Mouse (Mus musculus): ENCODE results near the gene Idnk. TPM values are rescaled to one million over a fixed set of nuclear protein-coding genes. Genes with fewer than 3 reads are reported as not detected.

Gene Idnk
- total and polyA plus RNA-seq, 2 experiments from 2014 or later, result 17.4 to 33.3 TPM

GRCm38 (mm10) chr13:58124278-58124677 lies 33.2 kb upstream of the Idnk start:
- 87% methylated on average over 3 of the region's 3 CpGs for WGBS
- Histone ChIP-seq H3K9ac (replicated peaks; ENCODE audit: low read depth, low read length) (no peak overlapping the region), H3K27ac (ENCODE audit: low read depth) (no peak overlapping the region), H3K4me1 (ENCODE audit: control insufficient read depth, insufficient read depth) (peaks cover 24% of the 10 kb centered on the region), H3K4me3 (ENCODE audit: low read depth, low read length) (no peak overlapping the region), H3K4me2 (ENCODE audit: low read depth, low read length) (no peak overlapping the region), H3K36me3 (replicated peaks; ENCODE audit: control insufficient read depth, insufficient read depth, low read length) (peaks cover 6% of the 10 kb centered on the region; the same call in 1 of the 2 replicates), H3K27me3 (ENCODE audit: control insufficient read depth, insufficient read depth, low read length) (no peaks in the 10 kb centered on the region), H3K9me3 (replicated peaks; ENCODE audit: control insufficient read depth, low read length) (no peaks in the 10 kb centered on the region)
- DNase-seq (ENCODE audit: low spot score), result no peak
- no peak for ATAC-seq (ENCODE audit: insufficient read depth, low read depth)
- TF ChIP-seq CTCF (IDR thresholded peaks at IDR 0.05; ENCODE audit: low read depth) (no peak), EP300 (IDR thresholded peaks at IDR 0.05; ENCODE audit: low read depth) (no peak)

DNA sequence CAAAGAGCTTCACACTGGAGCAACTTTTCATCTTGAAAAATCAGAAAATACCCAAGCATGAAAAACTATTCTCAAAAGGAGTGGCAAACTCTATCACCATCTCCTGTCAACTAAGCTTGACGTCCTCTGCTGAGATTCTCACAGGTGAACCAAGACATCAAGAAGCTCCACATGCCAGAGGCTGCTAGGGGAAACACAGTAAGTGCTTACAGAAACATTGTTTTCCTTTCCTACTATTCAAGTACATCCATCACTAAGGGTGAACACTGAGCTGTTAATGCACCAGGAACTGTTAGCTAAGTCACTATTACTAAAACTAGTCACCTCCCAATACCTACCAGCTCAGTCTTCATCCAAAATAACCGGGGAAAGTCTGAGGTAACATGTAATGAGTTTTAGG lies 32.5 kb upstream of the Idnk start:
- WGBS, result 49% methylated on average over 2 of the region's 2 CpGs
- peaks cover 6% of the 10 kb centered on the region; the same call in 1 of the 2 replicates for H3K36me3 ChIP-seq (replicated peaks; ENCODE audit: control insufficient read depth, insufficient read depth, low read length)
- H3K4me1 ChIP-seq (ENCODE audit: control insufficient read depth, insufficient read depth), result peaks cover 30% of the 10 kb centered on the region
- no peak for DNase-seq (ENCODE audit: low spot score)
- H3K27ac ChIP-seq (ENCODE audit: low read depth), result no peak overlapping the region
- no peaks in the 10 kb centered on the region for H3K9me3 ChIP-seq (replicated peaks; ENCODE audit: control insufficient read depth, low read length)
- no peak overlapping the region for H3K9ac ChIP-seq (replicated peaks; ENCODE audit: low read depth, low read length)
- TF ChIP-seq EP300 (IDR thresholded peaks at IDR 0.05; ENCODE audit: low read depth) (no peak), CTCF (IDR thresholded peaks at IDR 0.05; ENCODE audit: low read depth) (no peak)
- H3K4me2 ChIP-seq (ENCODE audit: low read depth, low read length), result 0 out of 2 replicates have a peak overlapping the region, but pooled peaks have one; percentile 5
- no peak overlapping the region for H3K4me3 ChIP-seq (ENCODE audit: low read depth, low read length)
- H3K27me3 ChIP-seq (ENCODE audit: control insufficient read depth, insufficient read depth, low read length), result no peaks in the 10 kb centered on the region
- ATAC-seq (ENCODE audit: insufficient read depth, low read depth), result no peak

DNA sequence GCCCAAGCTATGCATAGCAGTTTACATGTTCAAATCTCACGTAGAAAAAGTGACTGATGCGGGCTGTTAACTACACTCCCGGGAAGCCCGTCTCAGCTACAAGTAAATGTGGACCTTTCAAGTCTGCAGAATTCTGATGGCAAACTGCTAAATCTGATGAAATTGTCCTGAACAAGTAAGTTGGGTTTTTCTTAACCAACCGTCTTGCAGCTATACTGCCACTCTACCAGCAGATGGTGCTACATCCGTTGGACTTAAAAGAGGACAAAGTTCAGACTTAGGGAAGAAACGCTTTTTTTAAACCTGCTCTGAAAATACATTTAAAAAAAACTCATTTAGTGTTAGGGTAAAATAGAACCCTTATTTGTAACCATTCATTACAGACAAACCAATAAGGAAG lies 31.3 kb upstream of the Idnk start:
- TF ChIP-seq CTCF (IDR thresholded peaks at IDR 0.05; ENCODE audit: low read depth) (peak; percentile 78), EP300 (IDR thresholded peaks at IDR 0.05; ENCODE audit: low read depth) (no peak)
- H3K9ac ChIP-seq (replicated peaks; ENCODE audit: low read depth, low read length), result peak overlapping the region; percentile 97; the same call in 1 of the 2 replicates
- peak overlapping the region; percentile 49 for H3K27ac ChIP-seq (ENCODE audit: low read depth)
- WGBS, result 23% methylated on average over 7 of the region's 7 CpGs
- ATAC-seq (ENCODE audit: insufficient read depth, low read depth), result no peak
- H3K9me3 ChIP-seq (replicated peaks; ENCODE audit: control insufficient read depth, low read length), result no peaks in the 10 kb centered on the region
- H3K27me3 ChIP-seq (ENCODE audit: control insufficient read depth, insufficient read depth, low read length), result no peaks in the 10 kb centered on the region
- peak overlapping the region; percentile 86 for H3K4me2 ChIP-seq (ENCODE audit: low read depth, low read length)
- H3K4me3 ChIP-seq (ENCODE audit: low read depth, low read length), result peak overlapping the region; percentile 94
- H3K36me3 ChIP-seq (replicated peaks; ENCODE audit: control insufficient read depth, insufficient read depth, low read length), result peaks cover 6% of the 10 kb centered on the region; the same call in 1 of the 2 replicates
- H3K4me1 ChIP-seq (ENCODE audit: control insufficient read depth, insufficient read depth), result peaks cover 31% of the 10 kb centered on the region
- peak; percentile 92 for DNase-seq (ENCODE audit: low spot score)

- H3K4me1 ChIP-seq (ENCODE audit: control insufficient read depth, insufficient read depth), result peaks cover 31% of the 10 kb centered on the region
- peak overlapping the region; percentile 97 for H3K9ac ChIP-seq (replicated peaks; ENCODE audit: low read depth, low read length)
- TF ChIP-seq CTCF (IDR thresholded peaks at IDR 0.05; ENCODE audit: low read depth) (no peak), EP300 (IDR thresholded peaks at IDR 0.05; ENCODE audit: low read depth) (no peak)
- peaks cover 6% of the 10 kb centered on the region; the same call in 1 of the 2 replicates for H3K36me3 ChIP-seq (replicated peaks; ENCODE audit: control insufficient read depth, insufficient read depth, low read length)
- peak overlapping the region; percentile 86 for H3K4me2 ChIP-seq (ENCODE audit: low read depth, low read length)
- WGBS, result 2% methylated on average over 71 of the region's 92 CpGs
- no peaks in the 10 kb centered on the region for H3K27me3 ChIP-seq (ENCODE audit: control insufficient read depth, insufficient read depth, low read length)
- H3K27ac ChIP-seq (ENCODE audit: low read depth), result peak overlapping the region; percentile 98
- no peak for ATAC-seq (ENCODE audit: insufficient read depth, low read depth)
- H3K4me3 ChIP-seq (ENCODE audit: low read depth, low read length), result peak overlapping the region; percentile 94
- H3K9me3 ChIP-seq (replicated peaks; ENCODE audit: control insufficient read depth, low read length), result no peaks in the 10 kb centered on the region
- no peak for DNase-seq (ENCODE audit: low spot score)
These were observed 30.3 kb upstream of the Idnk start for GRCm38 (mm10) chr13:58126862-58127765.

GRCm38 (mm10) chr13:58127766-58128361 lies 29.6 kb upstream of the Idnk start:
- under 1% methylated on average over 75 of the region's 81 CpGs for WGBS
- Histone ChIP-seq H3K27ac (ENCODE audit: low read depth) (peak overlapping the region; percentile 98), H3K9me3 (replicated peaks; ENCODE audit: control insufficient read depth, low read length) (no peaks in the 10 kb centered on the region), H3K9ac (replicated peaks; ENCODE audit: low read depth, low read length) (peak overlapping the region; percentile 97), H3K4me1 (ENCODE audit: control insufficient read depth, insufficient read depth) (peaks cover 27% of the 10 kb centered on the region), H3K36me3 (replicated peaks; ENCODE audit: control insufficient read depth, insufficient read depth, low read length) (peaks cover 6% of the 10 kb centered on the region; the same call in 1 of the 2 replicates), H3K27me3 (ENCODE audit: control insufficient read depth, insufficient read depth, low read length) (no peaks in the 10 kb centered on the region), H3K4me3 (ENCODE audit: low read depth, low read length) (peak overlapping the region; percentile 94), H3K4me2 (ENCODE audit: low read depth, low read length) (peak overlapping the region; percentile 86)
- TF ChIP-seq CTCF (IDR thresholded peaks at IDR 0.05; ENCODE audit: low read depth), result no peak
- TF ChIP-seq EP300 (IDR thresholded peaks at IDR 0.05; ENCODE audit: low read depth), result no peak
- ATAC-seq (ENCODE audit: insufficient read depth, low read depth), result peak; percentile 15
- no peak for DNase-seq (ENCODE audit: low spot score)
